Mouse (Mus musculus): ENCODE measurements around the gene Slc38a9. TPM values are rescaled to one million over a fixed set of nuclear protein-coding genes. Genes with fewer than 3 reads are reported as not detected.
"Not testable (repeated sequence)": the region's sequence is repeated elsewhere in the genome, so short reads cannot be mapped to it uniquely, and the experiment has no call there.

Slc38a9 gene
- polyA plus RNA-seq, 1 experiment from 2014 or later: 12.2 TPM

DNA sequence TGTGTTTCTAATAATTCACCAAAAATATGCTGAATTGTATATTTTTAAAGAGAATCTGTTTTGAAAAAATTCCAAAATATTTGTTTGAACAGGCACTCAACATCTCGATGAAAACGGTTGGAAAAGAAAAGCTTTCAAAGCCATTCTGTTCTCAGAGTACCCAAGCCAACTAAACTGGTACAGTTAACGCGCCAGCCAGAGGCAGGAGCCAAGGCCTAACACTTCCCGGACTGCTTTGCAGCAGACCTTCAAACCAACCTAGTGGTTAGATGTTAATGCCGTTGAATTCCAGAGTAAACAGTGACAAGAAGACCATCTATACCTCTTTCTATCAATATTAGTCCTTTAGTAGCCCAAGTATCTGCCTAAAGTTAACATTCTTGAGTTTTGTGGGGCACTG lies 23.4 kb downstream of the Slc38a9 start:
- H3K4me1 ChIP-seq (replicated peaks): peaks cover 5% of the 10 kb centered on the region
- H3K27me3 ChIP-seq: no peaks in the 10 kb centered on the region
- H3K4me3 ChIP-seq (replicated peaks): no peak overlapping the region
- H3K4me2 ChIP-seq: no peak overlapping the region
- H3K27ac ChIP-seq (replicated peaks): no peak overlapping the region
- peaks cover 4% of the 10 kb centered on the region; the same call in 1 of the 2 replicates for H3K36me3 ChIP-seq (replicated peaks)
- ATAC-seq (ENCODE audit: insufficient read depth): no peak
- WGBS (ENCODE audit: insufficient replicate concordance): 80% methylated on average over 6 of the region's 6 CpGs
- no peaks in the 10 kb centered on the region for H3K9me3 ChIP-seq (replicated peaks)
- no peak overlapping the region for H3K9ac ChIP-seq

DNA sequence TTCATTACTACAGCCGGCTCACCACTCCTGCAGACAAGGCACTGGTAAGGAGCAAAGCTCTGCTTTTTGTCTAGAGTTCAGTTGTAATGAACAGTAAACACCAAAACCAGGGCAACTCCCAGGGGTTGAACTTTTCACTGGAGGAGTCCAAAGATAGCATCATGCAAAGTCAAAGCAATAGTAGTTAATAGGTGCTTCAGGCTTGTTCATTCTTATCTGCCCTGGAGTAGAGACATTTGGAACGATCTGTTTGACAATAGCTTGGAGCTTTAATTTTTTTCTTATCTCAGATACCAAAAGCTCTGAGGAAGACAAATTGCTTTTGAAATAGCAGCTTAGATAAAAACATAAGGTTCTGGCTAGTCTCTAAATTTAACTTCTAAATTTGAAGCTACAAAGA lies 25.6 kb downstream of the Slc38a9 start:
- H3K27me3 ChIP-seq: no peaks in the 10 kb centered on the region
- H3K9ac ChIP-seq: no peak overlapping the region
- 36% methylated on average over 2 of the region's 2 CpGs for WGBS (ENCODE audit: insufficient replicate concordance)
- H3K36me3 ChIP-seq (replicated peaks): peaks cover 11% of the 10 kb centered on the region
- peak overlapping the region; percentile 34; the same call in 1 of the 2 replicates for H3K27ac ChIP-seq (replicated peaks)
- H3K4me1 ChIP-seq (replicated peaks): peaks cover 5% of the 10 kb centered on the region
- no peaks in the 10 kb centered on the region for H3K9me3 ChIP-seq (replicated peaks)
- H3K4me3 ChIP-seq (replicated peaks): no peak overlapping the region
- H3K4me2 ChIP-seq: no peak overlapping the region
- ATAC-seq (ENCODE audit: insufficient read depth): 0 out of 2 replicates have a peak, but pooled peaks have one; percentile 24

DNA sequence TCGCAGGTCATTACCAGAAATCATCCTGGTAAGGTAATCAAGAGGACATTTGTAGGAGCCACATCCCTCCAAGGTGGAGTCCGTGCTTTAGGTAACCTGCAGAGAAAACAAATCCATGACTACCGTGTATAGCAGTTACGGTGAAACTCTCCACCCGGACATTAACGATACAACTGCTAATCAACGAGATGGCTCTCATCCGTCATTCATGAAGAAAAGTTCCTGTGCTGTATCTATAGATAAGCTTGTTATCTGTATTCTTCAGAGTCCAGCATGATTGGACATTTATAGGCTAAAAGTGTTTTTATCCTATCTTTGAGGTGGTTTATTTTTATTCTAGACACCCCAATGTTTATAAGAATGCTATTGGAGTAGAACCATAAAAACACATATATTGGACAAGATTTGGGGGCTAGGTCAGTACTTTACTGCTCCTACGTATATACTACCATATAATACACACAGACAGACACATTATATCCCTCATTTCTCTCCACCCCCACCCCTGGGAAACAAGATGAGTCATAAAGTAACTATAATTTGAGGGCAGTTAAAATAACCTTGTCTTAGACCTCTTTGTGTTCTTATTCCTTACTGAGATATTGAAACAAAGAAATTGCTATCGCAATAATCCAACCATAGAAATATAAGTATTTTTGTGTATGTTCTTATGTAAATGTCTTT lies 32.5 kb downstream of the Slc38a9 start:
- no peaks in the 10 kb centered on the region for H3K9me3 ChIP-seq (replicated peaks)
- H3K4me3 ChIP-seq (replicated peaks): no peak overlapping the region
- ATAC-seq (ENCODE audit: insufficient read depth): peak; percentile 83
- no peaks in the 10 kb centered on the region for H3K27me3 ChIP-seq
- 41% methylated on average over 10 of the region's 10 CpGs for WGBS (ENCODE audit: insufficient replicate concordance)
- peaks cover 9% of the 10 kb centered on the region for H3K4me1 ChIP-seq (replicated peaks)
- H3K27ac ChIP-seq (replicated peaks): 0 out of 2 replicates have a peak overlapping the region, but pooled peaks have one; percentile 19
- H3K4me2 ChIP-seq: no peak overlapping the region
- H3K9ac ChIP-seq: no peak overlapping the region
- peaks cover 27% of the 10 kb centered on the region for H3K36me3 ChIP-seq (replicated peaks)

DNA sequence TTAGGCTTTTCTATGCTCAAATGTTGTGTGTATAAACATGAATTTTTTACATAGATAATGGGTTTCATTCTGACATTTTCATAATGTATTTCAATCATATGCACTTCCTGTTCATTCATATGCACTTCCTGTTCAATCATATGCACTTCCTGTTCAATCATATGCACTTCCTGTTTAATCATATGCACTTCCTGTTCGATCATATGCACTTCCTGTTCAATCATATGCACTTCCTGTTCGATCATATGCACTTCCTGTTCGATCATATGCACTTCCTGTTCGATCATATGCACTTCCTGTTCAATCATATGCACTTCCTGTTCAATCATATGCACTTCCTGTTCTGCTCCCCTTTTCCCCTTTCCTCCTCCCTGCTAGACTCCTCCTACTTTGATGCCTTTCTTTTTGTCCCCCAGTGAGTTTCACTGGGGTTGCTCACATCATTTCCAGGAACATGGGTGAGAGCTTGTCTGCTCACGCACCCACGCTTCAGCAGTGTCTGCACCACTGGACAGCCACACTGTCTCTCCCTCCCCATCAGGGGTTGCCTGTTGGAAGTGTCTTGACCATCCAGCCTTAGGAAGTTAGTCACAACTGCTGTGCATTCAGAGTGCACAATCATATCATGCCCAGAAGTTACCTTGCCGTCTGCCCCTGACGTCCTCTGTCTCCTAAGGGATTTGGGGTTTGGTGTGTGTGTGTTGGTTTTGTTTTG lies 35.1 kb downstream of the Slc38a9 start:
- 80% methylated on average over 8 of the region's 8 CpGs for WGBS (ENCODE audit: insufficient replicate concordance)
- no peak overlapping the region for H3K4me2 ChIP-seq

DNA sequence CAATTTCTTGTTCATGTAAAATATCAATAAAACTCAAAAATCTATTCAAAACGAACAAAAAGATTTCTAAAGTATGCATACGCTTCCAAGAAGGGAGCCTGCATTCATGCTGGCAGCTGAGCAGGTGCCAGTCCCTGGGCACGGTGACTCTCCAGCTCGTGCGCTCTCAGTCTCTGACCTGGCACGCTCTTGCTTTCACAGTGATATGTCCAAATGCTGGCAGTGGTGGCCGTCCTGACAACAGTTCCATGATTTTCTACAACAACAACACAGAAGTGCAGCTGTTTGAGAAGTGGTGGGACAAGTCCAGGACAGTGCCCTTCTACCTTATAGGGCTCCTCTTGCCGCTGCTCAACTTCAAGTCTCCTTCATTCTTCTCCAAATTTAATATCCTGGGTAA lies 40.7 kb downstream of the Slc38a9 start:
- Histone ChIP-seq H3K9ac (no peak overlapping the region), H3K27me3 (no peaks in the 10 kb centered on the region), H3K4me2 (no peak overlapping the region), H3K4me3 (replicated peaks) (no peak overlapping the region), H3K9me3 (replicated peaks) (no peaks in the 10 kb centered on the region), H3K36me3 (replicated peaks) (peaks cover 33% of the 10 kb centered on the region), H3K27ac (replicated peaks) (no peak overlapping the region), H3K4me1 (replicated peaks) (no peaks in the 10 kb centered on the region)
- WGBS (ENCODE audit: insufficient replicate concordance): 82% methylated on average over 8 of the region's 8 CpGs
- no peak for ATAC-seq (ENCODE audit: insufficient read depth)

More for the DNA sequence above, 35.1 kb downstream of the Slc38a9 start:
- H3K4me3 ChIP-seq (replicated peaks): no peak overlapping the region
- H3K27me3 ChIP-seq: no peaks in the 10 kb centered on the region
- H3K9ac ChIP-seq: no peak overlapping the region
- no peak overlapping the region for H3K27ac ChIP-seq (replicated peaks)
- peaks cover 41% of the 10 kb centered on the region for H3K36me3 ChIP-seq (replicated peaks)
- no peak for ATAC-seq (ENCODE audit: insufficient read depth)
- peaks cover 9% of the 10 kb centered on the region for H3K4me1 ChIP-seq (replicated peaks)
- H3K9me3 ChIP-seq (replicated peaks): no peaks in the 10 kb centered on the region

DNA sequence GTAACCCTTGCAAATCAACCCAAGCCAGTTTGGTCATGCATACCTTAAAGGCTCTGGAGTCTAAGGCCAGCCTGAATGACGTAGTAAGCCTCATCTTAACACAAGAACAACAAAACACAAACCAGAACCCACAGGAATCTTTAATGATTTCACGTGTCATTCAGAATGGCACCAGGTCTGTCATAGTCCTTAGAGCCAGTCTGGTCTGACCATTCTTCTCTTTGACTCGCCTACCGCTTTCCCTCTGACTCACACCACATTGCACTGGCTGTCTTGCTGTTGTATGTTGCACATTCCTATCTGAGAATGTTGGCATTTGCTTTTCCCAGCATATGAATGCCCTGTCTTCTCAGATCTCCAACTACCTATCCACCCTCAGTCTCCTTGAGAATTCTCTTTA lies 45.8 kb downstream of the Slc38a9 start:
- Histone ChIP-seq H3K27ac (replicated peaks) (no peak overlapping the region), H3K4me1 (replicated peaks) (no peaks in the 10 kb centered on the region), H3K4me2 (no peak overlapping the region), H3K9ac (no peak overlapping the region), H3K27me3 (no peaks in the 10 kb centered on the region), H3K9me3 (replicated peaks) (no peaks in the 10 kb centered on the region), H3K4me3 (replicated peaks) (no peak overlapping the region), H3K36me3 (replicated peaks) (peaks cover 9% of the 10 kb centered on the region; the same call in 1 of the 2 replicates)
- no peak for ATAC-seq (ENCODE audit: insufficient read depth)
- 84% methylated on average over 4 of the region's 4 CpGs for WGBS (ENCODE audit: insufficient replicate concordance)

DNA sequence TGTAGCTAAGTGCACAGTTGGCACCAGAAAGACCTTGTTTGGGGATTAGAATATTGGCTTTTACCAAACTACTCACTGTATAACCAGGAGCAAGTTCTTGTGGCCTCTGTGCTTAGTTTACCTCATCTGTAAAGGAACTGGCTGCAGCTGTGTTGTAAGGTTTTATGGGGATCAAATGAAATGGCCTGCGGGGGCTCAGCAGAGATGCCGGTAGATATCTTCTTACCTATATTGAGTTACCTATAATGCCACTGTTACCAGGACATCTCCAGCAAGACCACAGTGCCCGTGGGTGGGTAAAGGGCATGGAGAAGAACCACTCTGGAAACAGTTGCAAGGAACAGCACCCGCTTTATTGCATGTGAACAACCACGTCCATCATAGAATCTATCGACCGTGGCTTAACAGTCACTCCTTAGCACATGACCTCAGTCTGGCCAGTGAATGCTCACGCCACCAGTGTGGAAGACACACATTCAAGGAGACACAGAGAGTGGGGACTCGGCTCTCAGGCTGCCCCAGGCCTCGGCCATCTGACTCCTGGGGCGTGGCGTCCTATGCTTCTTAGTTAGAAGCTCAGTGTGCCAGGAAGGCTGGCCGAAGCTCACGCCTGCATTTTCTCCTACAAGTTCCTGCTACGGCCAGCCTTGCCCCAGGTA lies 59.7 kb downstream of the Slc38a9 start:
- Histone ChIP-seq H3K4me1 (replicated peaks) (no peaks in the 10 kb centered on the region), H3K27ac (replicated peaks) (no peak overlapping the region), H3K9ac (no peak overlapping the region), H3K36me3 (replicated peaks) (peaks cover 5% of the 10 kb centered on the region; the same call in 1 of the 2 replicates), H3K27me3 (no peaks in the 10 kb centered on the region), H3K9me3 (replicated peaks) (no peaks in the 10 kb centered on the region), H3K4me3 (replicated peaks) (no peak overlapping the region), H3K4me2 (no peak overlapping the region)
- 85% methylated on average over 15 of the region's 15 CpGs for WGBS (ENCODE audit: insufficient replicate concordance)
- no peak for ATAC-seq (ENCODE audit: insufficient read depth)

DNA sequence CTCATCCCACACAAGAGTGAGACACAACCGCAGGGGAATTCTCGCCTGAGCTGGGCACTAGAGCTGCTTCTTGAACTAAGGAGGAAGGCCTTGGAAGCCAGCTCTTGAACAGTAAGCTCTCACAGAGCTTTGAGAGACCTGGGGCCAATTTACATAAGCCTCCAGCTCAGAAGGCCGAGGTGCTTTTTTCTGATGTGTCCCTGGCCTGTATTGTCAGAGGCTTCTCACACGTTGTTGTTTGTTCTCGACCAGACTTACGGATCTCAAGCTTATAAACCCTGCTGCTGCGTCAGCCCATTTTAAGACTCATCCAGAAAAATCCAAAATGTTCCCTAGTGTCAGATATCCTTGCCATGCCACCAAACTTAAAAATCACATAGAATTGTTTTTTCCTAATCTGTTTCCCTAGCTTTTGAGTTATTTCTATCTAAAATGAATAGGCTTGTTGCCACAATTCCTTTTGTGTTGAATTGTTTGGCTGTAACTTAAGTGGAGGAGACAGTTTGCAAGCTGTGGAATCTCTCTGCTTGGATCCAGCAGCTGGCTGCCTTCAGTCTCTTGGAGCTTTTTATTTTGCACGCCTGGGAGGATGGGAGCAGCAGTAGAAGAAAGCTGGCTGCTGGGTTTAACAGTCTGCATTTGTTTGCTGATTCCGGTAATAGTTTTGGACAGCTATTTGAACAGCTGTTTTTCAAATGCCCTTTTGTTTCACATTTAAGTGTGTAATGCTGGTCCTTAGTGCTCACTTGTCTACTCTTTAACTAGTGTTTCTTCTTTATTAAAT lies 61.6 kb downstream of the Slc38a9 start:
- H3K9ac ChIP-seq: no peak overlapping the region
- no peak overlapping the region for H3K4me3 ChIP-seq (replicated peaks)
- H3K4me1 ChIP-seq (replicated peaks): no peaks in the 10 kb centered on the region
- H3K27me3 ChIP-seq: no peaks in the 10 kb centered on the region
- no peaks in the 10 kb centered on the region for H3K9me3 ChIP-seq (replicated peaks)
- no peak overlapping the region for H3K27ac ChIP-seq (replicated peaks)
- ATAC-seq (ENCODE audit: insufficient read depth): no peak
- H3K36me3 ChIP-seq (replicated peaks): peaks cover 7% of the 10 kb centered on the region; the same call in 1 of the 2 replicates
- 70% methylated on average over 9 of the region's 9 CpGs for WGBS (ENCODE audit: insufficient replicate concordance)
- no peak overlapping the region for H3K4me2 ChIP-seq

DNA sequence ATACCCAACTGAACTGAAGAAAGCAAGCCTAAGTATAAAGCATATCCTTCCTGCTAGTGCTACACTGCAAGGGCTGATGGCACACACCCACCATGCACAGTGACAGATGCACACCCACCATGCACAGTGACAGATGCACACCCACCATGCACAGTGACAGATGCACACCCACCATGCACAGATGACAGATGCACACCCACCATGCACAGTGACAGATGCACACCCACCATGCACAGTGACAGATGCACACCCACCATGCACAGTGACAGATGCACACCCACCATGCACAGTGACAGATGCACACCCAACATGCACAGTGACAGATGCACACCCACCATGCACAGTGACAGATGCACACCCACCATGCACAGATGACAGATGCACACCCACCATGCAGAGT lies 63.7 kb downstream of the Slc38a9 start:
- not testable (repeated sequence) for H3K4me3 ChIP-seq (replicated peaks); ATAC-seq (ENCODE audit: insufficient read depth)

DNA sequence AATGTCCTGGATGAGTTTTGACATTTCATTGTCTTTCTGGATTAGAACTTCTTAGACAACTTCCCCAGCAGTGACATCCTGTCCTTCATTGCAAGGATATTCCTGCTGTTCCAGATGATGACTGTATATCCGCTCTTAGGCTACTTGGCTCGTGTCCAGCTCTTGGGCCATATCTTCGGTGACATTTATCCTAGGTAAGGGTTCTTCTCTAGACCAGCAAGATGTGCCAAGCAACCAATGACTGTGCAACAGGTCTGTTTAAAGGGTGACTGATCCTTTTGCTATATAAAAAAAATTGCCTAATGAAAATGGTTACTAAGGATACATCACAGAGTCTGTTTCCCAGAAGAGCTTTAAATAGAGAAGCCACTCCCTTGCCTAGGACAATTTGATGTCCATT lies 65.5 kb downstream of the Slc38a9 start:
- no peaks in the 10 kb centered on the region for H3K27me3 ChIP-seq
- H3K9ac ChIP-seq: no peak overlapping the region
- no peak overlapping the region for H3K27ac ChIP-seq (replicated peaks)
- no peaks in the 10 kb centered on the region for H3K9me3 ChIP-seq (replicated peaks)
- no peak for ATAC-seq (ENCODE audit: insufficient read depth)
- WGBS (ENCODE audit: insufficient replicate concordance): 76% methylated on average over 3 of the region's 3 CpGs
- no peak overlapping the region for H3K4me2 ChIP-seq
- no peaks in the 10 kb centered on the region for H3K4me1 ChIP-seq (replicated peaks)
- H3K4me3 ChIP-seq (replicated peaks): no peak overlapping the region
- H3K36me3 ChIP-seq (replicated peaks): peaks cover 5% of the 10 kb centered on the region; the same call in 1 of the 2 replicates

More for the DNA sequence above, 63.7 kb downstream of the Slc38a9 start:
- not testable (repeated sequence) for H3K4me2 ChIP-seq; H3K9ac ChIP-seq; H3K27ac ChIP-seq (replicated peaks); H3K9me3 ChIP-seq (replicated peaks); H3K36me3 ChIP-seq (replicated peaks); H3K4me1 ChIP-seq (replicated peaks); H3K27me3 ChIP-seq

All from liver, embryonic 15.5 days (tissue).